Mouse (Mus musculus): ENCODE data around the gene Slc36a2. TPM values are rescaled to one million over a fixed set of nuclear protein-coding genes. Genes with fewer than 3 reads are reported as not detected.

Slc36a2 gene
- 10 to 100 TPM in 1 of 2 experiments, 1 to 10 TPM in 1; 9.4 to 24.0 TPM for total RNA-seq (2021)

GRCm38 (mm10) chr11:55184733-55185291 is at the start of gene Slc36a2:
Gene Slc36a2 (minus strand): TSS chr11:55185077.
- DNase-seq, result peak in 1 of 2 experiments; percentile 18
- intact Hi-C loops (cut with DNase I), result no loop called here

DNA sequence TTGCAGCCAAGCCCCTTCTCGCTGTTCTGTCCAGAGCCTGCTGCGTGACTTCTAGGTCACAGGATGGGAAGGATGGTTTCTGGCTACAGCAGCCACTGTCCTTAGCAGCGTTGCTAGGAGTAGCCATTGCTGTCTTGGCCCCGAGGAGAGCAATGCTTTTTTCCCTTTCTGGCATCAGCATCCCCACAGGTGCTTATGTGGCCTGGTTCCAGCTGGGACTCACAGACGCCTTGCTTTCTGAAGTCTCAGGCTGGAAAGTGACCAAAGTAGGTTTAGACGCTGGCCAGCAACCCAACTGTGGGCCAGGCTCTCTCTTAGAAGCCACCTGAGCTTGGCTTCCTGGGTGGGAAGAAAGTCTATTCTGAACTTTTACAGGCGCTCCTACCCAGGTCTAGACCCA is 49.4 kb upstream of the Slc36a2 start:
- DNase-seq, result no peak
- intact Hi-C loops (cut with DNase I), result no loop called here

- intact Hi-C loops (cut with DNase I), result no loop called here
- no peak for DNase-seq
Observed at GRCm38 (mm10) chr11:55231034-55231433, 46.2 kb upstream of the Slc36a2 start.

DNA sequence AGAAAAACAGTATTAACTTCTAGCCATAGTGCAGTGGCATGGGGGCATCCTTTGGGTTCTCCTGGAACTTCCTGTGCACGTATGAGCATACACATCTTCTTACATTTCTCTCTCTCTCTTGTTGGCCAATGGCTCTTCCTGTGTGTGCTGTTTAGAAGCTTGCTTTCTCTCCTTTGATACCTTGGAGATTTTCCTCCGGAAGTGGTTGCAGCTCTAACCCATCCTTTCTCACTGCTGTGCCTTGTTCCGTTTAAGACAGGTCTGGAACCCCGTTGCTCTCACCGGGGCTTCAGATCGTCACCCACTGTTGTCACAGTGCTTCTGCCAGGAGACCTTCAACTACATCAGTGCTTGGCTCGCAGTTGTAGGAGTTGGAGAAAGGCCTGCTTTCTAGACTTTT is 36.4 kb upstream of the Slc36a2 start:
- intact Hi-C loops (cut with DNase I), result no loop called here
- DNase-seq, result no peak

GRCm38 (mm10) chr11:55218473-55218872 is 33.6 kb upstream of the Slc36a2 start:
- DNase-seq, result no peak
- intact Hi-C loops (cut with DNase I), result no loop called here

DNA sequence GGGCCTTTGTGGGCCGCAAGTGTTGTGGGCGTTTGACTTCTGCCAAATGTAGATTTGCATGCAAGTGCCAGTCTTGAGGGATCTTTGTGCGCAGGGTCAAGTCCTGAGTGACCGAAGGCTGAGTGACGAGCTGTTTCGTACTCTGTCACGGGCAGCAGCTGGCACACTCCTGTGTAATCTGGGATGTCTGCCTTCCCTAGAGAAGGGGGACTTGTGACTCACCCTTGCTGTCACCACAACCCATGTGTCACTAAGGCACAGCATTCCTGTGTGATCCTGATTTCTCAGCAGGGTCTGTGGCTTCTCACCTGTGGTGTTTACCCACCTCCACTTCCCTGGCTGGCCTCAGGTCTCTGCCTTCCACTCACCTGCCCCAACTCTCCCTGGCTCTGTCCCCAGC is 33.0 kb upstream of the Slc36a2 start:
- intact Hi-C loops (cut with DNase I), result no loop called here
- DNase-seq, result peak; percentile 19 to 31

DNA sequence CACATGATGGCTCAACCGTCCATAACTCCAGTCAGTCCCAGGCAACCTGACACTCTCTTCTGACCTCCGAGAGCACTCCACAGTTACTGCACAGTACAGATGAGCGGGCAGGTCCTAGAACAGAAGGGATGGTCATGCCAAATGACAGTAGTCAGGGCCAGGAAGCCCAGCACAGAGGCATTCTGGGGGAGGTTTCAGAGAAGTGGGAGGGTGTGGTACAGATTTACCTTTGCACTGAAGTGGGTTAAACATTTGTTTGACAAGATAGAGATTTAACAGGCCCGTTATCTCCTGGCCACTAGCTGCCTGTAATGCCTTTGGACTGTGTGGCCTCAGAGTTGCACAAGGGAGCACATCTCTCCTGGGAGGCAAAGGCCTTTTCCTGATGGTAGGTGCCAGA is 32.5 kb upstream of the Slc36a2 start:
- intact Hi-C loops (cut with DNase I), result no loop called here
- DNase-seq, result no peak

DNA sequence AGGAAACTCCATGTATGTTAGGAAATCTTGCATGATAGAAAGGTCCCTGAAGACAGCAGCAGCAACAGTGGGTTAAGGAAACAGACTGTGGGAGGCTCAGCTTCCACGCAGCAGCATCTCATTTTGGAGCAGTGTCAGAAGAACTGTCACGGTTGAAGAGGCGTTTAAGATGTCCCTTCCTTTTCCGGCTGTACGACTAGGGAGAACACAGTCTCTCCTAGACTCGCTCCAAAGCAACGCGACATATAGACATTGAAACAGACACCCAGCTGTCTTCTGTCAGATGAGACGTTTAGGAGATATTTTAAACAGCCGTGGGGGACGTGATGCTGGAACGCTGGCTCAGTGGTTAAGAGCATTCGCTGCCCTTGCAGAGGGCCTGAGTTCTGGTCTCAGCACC is 32.0 kb upstream of the Slc36a2 start:
- DNase-seq, result no peak
- intact Hi-C loops (cut with DNase I), result no loop called here

DNA sequence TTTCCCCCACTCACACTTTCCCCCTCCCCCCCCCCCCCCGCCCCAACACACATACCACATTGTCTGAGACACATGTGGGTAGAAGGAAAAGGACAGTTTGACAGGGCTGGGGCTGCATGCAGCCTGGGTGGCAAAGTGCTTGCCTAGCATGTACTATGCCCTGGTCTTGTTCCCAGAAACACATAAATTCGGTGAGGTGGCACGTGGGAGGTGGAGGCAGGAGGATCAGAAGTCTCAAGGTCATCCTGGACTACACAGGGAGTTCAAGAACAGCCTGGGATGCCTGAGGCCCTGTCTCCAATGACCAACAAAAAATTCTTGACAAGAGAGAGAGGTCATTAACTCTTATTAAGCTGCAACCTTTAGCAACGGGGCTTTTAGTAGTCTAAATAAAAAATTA is 31.2 kb upstream of the Slc36a2 start:
- DNase-seq, result no peak
- intact Hi-C loops (cut with DNase I), result no loop called here

- DNase-seq, result peak in 1 of 2 experiments; percentile 17
- intact Hi-C loops (cut with DNase I), result no loop called here
Observed at GRCm38 (mm10) chr11:55214978-55215377, 30.1 kb upstream of the Slc36a2 start.

GRCm38 (mm10) chr11:55214161-55214560 is 29.3 kb upstream of the Slc36a2 start:
- intact Hi-C loops (cut with DNase I), result no loop called here
- DNase-seq, result no peak

- intact Hi-C loops (cut with DNase I), result no loop called here
- no peak for DNase-seq
Observed at GRCm38 (mm10) chr11:55213518-55213917, 28.6 kb upstream of the Slc36a2 start.

DNA sequence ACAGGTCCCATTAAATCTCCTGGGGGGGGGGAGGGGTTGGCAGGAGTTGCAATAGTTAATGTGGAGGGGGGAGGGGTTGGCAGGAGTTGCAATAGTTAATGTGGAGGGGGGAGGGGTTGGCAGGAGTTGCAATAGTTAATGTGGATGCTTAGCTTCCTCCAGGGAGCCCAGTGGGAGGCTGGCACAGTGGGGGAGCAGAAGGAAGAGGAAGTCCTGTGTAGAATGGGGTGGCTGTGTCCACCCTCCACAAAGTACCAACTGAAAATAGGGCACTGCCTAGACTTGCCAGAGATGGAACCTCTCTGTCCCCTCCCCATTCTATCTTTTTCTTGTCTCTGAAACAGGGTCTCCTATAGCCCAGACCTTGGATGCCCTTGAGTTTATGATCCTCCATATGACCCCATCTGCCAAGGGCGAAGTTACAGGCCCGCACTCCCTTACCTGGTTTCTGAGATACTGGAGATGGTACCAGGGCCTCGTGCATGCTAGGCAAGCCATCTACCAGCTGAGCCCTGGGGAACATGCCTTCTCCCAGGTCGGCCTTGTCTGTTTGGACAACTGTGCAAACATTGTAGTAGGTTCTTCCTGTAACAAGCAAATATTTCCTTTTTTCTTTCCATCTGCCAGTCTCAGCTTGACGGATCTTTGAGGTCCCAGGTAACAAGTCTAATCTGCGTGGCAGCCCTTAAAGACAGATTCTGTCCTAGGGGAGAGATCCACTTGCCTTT is 24.9 kb upstream of the Slc36a2 start:
- intact Hi-C loops (cut with DNase I), result no loop called here
- no peak for DNase-seq

DNA sequence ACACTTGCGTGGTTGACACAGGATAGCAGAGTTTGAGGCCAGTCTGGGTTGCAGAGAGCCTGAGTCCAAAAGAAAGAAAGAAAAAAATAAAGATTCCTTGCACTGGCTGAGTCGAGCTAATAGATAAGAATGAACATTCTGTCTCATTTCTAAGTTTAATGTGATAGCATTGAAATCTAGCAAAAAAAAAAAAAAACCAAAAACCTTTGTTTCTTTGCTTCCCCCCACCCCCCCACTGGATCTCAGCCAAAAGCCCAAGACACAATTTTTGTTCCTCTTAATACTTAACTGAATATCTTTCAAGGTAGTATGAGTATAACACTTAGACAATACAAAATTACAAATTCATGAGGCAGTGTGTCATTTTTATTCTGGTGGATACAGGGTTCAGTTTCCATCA is 24.2 kb upstream of the Slc36a2 start:
- intact Hi-C loops (cut with DNase I), result no loop called here
- no peak for DNase-seq

DNA sequence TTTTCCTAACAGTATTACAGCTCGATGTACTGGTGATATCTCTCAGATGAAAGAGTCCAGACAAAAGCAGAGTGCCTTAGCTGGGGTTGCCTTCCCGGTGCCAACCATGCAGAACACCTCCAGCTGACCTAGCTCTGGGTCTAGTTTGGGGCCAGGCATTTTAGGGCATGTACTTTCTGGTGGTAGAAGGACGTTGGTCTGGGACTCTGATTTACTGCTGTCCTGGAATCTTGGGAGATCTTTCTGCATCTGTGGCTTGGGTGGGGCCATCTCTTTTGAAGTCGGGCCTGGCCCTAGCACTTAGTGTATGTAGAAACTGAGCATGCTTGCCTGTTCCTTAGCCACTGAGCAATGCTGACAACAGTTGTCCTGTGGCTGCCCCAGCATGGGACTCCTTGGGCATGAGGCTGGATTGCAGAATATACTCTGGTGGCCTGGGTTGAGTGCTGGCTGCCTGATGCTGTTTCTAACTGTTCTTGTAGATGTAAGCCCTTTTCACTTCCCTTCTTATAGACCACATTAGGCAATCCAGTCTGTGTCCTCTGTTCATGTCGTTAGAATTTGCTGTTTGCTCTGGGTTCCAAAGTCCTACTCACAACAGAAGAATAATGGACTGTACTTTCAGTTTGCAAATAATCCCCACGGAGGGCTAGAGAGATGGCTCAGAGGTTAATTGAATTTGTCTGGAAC is 23.3 kb upstream of the Slc36a2 start:
- intact Hi-C loops (cut with DNase I), result no loop called here
- DNase-seq, result peak in 1 of 2 experiments; percentile 15

GRCm38 (mm10) chr11:55204602-55205001 is 19.7 kb upstream of the Slc36a2 start:
- intact Hi-C loops (cut with DNase I), result loop anchor here (1.0 to 5.0 kb wide), 3 partner anchors 33 to 242 kb away; no protein-coding TSS in a partner anchor
- DNase-seq, result peak; percentile 46 to 48

DNA sequence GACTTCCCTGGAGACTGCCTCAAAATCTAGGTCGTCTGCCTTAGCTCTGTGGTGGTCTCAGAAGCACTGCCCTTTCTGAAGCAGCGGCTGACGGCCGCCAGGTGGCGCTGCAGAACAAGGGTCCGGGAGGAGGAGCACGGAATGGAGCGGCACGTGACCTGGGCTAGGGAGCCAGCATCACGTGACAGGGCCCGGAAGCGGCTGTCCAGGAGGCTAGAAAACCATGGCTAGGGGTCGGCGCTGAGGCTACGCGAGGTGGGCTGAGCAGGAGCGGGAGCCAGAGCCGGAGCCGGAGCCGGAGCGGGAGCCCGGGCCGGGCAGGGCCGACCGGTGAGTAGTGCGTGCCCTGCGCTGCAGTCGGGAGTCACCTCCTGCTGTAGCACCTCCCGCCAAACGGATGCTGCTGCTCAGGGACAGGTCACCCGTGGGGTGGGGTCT is 19.3 kb upstream of the Slc36a2 start, which contains the start of gene Slc36a1:
TSS of gene Slc36a1 (plus strand) at position 192 of the 438 bp plus-strand sequence.
- peak; percentile 96 to 99 for DNase-seq
- intact Hi-C loops (cut with DNase I), result loop anchor here (1.0 to 5.0 kb wide), 3 partner anchors 33 to 242 kb away; no protein-coding TSS in a partner anchor

DNA sequence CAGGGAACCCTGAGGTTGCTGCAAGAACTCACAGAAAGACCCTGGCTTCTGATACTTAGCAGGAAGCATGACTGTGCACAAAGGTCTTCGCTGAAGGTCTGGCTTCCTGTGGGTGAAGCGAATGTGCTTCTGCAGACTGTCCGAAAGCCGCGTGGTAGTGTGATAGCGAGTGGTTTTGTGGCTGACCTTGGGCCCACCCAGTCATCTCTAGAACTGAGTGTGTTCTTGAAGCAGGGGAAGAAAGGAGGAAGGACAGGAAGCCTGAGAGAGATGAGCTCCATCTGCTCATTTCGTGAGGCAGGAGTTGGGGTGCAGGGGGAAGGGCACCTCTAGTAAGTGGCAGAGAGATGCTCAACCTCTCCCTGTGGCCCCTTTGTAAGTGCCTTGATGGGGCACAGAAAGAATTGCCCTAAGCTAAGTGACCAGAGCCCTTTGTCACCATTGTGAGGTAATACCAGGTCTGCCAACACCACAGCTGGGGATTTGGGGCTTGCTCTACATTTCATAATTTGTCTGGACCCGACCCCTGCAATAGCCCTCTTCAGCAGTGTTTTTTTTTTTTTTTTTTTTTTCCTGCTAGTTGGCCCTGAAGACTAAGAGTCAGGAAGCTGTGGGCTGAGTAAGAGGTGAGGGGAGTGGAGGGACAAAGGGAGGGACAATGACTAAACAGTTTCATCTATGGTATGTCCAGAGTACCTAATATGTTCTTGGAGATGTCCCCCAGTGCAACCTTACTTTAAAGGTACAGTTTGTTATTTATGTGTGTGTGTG is 13.0 kb upstream of the Slc36a2 start:
- no peak for DNase-seq
- intact Hi-C loops (cut with DNase I), result no loop called here

DNA sequence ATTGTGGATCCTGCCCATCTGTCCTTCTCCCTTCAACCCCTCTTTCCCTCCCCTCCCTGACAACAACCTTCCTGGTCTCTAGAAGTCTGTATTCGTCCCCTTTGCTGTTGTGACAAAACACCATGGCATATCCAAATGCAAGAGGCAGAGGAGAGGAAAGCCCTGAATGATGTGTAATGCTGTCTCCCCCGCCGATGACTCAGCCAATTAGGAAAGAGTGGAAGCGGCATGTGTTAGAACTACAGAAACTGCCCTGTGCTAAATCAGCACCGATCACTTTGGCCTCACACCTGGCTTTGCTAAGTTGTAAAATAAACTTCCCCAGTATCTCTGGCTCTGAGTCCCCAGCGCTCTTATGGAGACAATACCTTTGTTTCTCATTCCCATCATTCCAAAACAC is 12.2 kb upstream of the Slc36a2 start:
- no peak for DNase-seq
- intact Hi-C loops (cut with DNase I), result no loop called here

GRCm38 (mm10) chr11:55190216-55190615 is 5.3 kb upstream of the Slc36a2 start:
- no peak for DNase-seq
- intact Hi-C loops (cut with DNase I), result no loop called here

- intact Hi-C loops (cut with DNase I), result no loop called here
- DNase-seq, result no peak
Observed at GRCm38 (mm10) chr11:55187777-55188176, 2.9 kb upstream of the Slc36a2 start.

Data from heart, postnatal 10 days (tissue).